ENCODE assay signal across 8 mouse cellular contexts in genomic region chr8:128724819-128725218, GRCm38 (mm10). TPM values are rescaled to one million over a fixed set of nuclear protein-coding genes. Genes with fewer than 3 reads are reported as not detected.
DNase-seq lines count a peak whose midpoint lies in the region; ATAC-seq and TF ChIP-seq lines count a peak whose summit lies in the region.

No protein-coding gene starts in this region.

- H3K9ac ChIP-seq in liver, adult 2 months (ENCODE audit: low read depth, low read length): no peak overlapping the region
- no peak overlapping the region for H3K9ac ChIP-seq in liver, embryonic 12.5 days

- intact Hi-C loops in left cerebral cortex, postnatal 4 days (cut with DNase I): no loop called here

- TF ChIP-seq CTCF in liver, adult 2 months (IDR thresholded peaks at IDR 0.05; ENCODE audit: low read depth, low read length): peak; percentile 32; the same call in 1 of the 2 replicates
- peak; percentile 55; the same call in 1 of the 2 replicates for TF ChIP-seq CTCF in embryonic fibroblast, embryonic 13.5 days (IDR thresholded peaks at IDR 0.05; ENCODE audit: borderline replicate concordance, insufficient read depth, low read length)

- no peak for ATAC-seq in liver, embryonic 12.5 days

- 62% methylated on average over 1 of the region's 1 CpGs for WGBS in liver, adult 2 months
- WGBS in liver, embryonic 12.5 days (ENCODE audit: insufficient replicate concordance): 65% methylated on average over 1 of the region's 1 CpGs

- H3K27me3 ChIP-seq in liver, adult 2 months (ENCODE audit: control insufficient read depth, insufficient read depth, low read length): no peaks in the 10 kb centered on the region
- no peaks in the 10 kb centered on the region for H3K27me3 ChIP-seq in liver, embryonic 12.5 days (replicated peaks)

- peak; percentile 7 for DNase-seq in adrenal gland, postnatal 14 days
- no peak for DNase-seq in adrenal gland, adult 8-10 months
- peak; percentile 35 for DNase-seq in liver, adult 2 months (ENCODE audit: extremely low read depth, low read depth, low spot score)
- DNase-seq in left cerebral cortex, postnatal 4 days: peak; percentile 11
- DNase-seq in retina, embryonic 14.5 days (ENCODE audit: low spot score): peak; percentile 66
- no peak for DNase-seq in ovary, postnatal 10 days (ENCODE audit: low spot score)

- no peaks in the 10 kb centered on the region for H3K79me2 ChIP-seq in liver, adult 2 months (ENCODE audit: control insufficient read depth, insufficient read depth, low read length)

- peaks cover 2% of the 10 kb centered on the region; the same call in 1 of the 2 replicates for H3K4me1 ChIP-seq in liver, adult 2 months (ENCODE audit: control insufficient read depth, insufficient read depth, low read length)
- H3K4me1 ChIP-seq in liver, embryonic 12.5 days: peaks cover 5% of the 10 kb centered on the region; the same call in 1 of the 2 replicates
- H3K4me1 ChIP-seq in embryonic fibroblast, embryonic 13.5 days (ENCODE audit: control insufficient read depth, insufficient read depth, low read length): peaks cover 2% of the 10 kb centered on the region; the same call in 1 of the 2 replicates

- no peak for TF ChIP-seq POLR2A in liver, adult 2 months (IDR thresholded peaks at IDR 0.05; ENCODE audit: extremely low read depth, insufficient read depth, low read length)
- TF ChIP-seq POLR2A in embryonic fibroblast, embryonic 13.5 days (IDR thresholded peaks at IDR 0.05; ENCODE audit: low read depth, low read length): no peak

- peaks cover 39% of the 10 kb centered on the region for H3K36me3 ChIP-seq in liver, adult 2 months (ENCODE audit: control insufficient read depth, insufficient read depth, low read length)
- peaks cover 80% of the 10 kb centered on the region for H3K36me3 ChIP-seq in liver, embryonic 12.5 days

- H3K4me2 ChIP-seq in liver, embryonic 12.5 days: no peak overlapping the region

- H3K9me3 ChIP-seq in liver, embryonic 12.5 days (replicated peaks): no peaks in the 10 kb centered on the region

- H3K27ac ChIP-seq in liver, adult 2 months (replicated peaks; ENCODE audit: insufficient read depth, low read depth, low read length): no peak overlapping the region
- no peak overlapping the region for H3K27ac ChIP-seq in liver, embryonic 12.5 days
- no peak overlapping the region for H3K27ac ChIP-seq in embryonic fibroblast, embryonic 13.5 days (ENCODE audit: insufficient read depth, low read length)

- H3K4me3 ChIP-seq in liver, adult 2 months (ENCODE audit: insufficient read depth, low read depth, low read length): no peak overlapping the region
- H3K4me3 ChIP-seq in liver, embryonic 12.5 days: no peak overlapping the region
- H3K4me3 ChIP-seq in embryonic fibroblast, embryonic 13.5 days (ENCODE audit: insufficient read depth, low read length): no peak overlapping the region

RNA-seq across cellular contexts. Expression of gene Itgb1, which starts 39.4 kb away (rescaled TPM):
- 269 and 279 TPM in 2 replicates for total RNA-seq in adrenal gland, postnatal 14 days (2021)
- 100 to 1,000 TPM; 230 to 269 (median 241) TPM for total RNA-seq in adrenal gland, adult 8-10 months (2022)
- total RNA-seq in liver, adult 2 months (2014; rRNA removed): 109 and 119 TPM in 2 replicates
- 23.5 and 24.8 TPM in 2 replicates for polyA plus RNA-seq in liver, adult 2 months (2012; rRNA removed)
- polyA plus RNA-seq in liver, embryonic 12.5 days (2016; fragmentation: Nextera tagmentation; extraction: Ambion mirVana): 129 and 130 TPM in 2 replicates
- polyA plus RNA-seq in embryonic fibroblast, embryonic 13.5 days (2011; ENCODE audit: insufficient read length, low read depth, missing spikeins): 1,192 and 1,667 TPM in 2 replicates
- 10 to 100 TPM; 80.8 to 85.5 TPM for total RNA-seq in left cerebral cortex, postnatal 4 days (2021)

Comparison
In these comparisons a context has a peak if more than half of its experiments do, and no peak if none do; other contexts are left out.
1. DNase-seq: peak in adrenal gland, postnatal 14 days (single experiment), liver, adult 2 months (single experiment), left cerebral cortex, postnatal 4 days (single experiment) and retina, embryonic 14.5 days (single experiment); none in adrenal gland, adult 8-10 months (single experiment) and ovary, postnatal 10 days (single experiment).